Mouse (Mus musculus): ENCODE data around the gene Tenm3.

- TF ChIP-seq CTCF (IDR thresholded peaks at IDR 0.05; ENCODE audit: control insufficient read depth, insufficient read depth, insufficient read length) (no peak), FOSL1 (IDR thresholded peaks at IDR 0.05; ENCODE audit: insufficient read depth, low read length, poor library complexity, severe bottlenecking) (no peak)
These were observed 533.4 kb downstream of the Tenm3 start for GRCm38 (mm10) chr8:48310240-48310849.
